Mouse (Mus musculus): Measurements from ENCODE around the gene Sorcs2.

The Sorcs2 gene

GRCm38 (mm10) chr5:36397837-36398282 lies at the start of gene Sorcs2:
Gene Sorcs2 (minus strand): TSS chr5:36398139.
- in situ Hi-C loops (cut with MboI; ENCODE audit: low pct_unique_long_range_greater_than_20kb in 1 of 2, low sequenced_read_pairs in 2 of 2, unreplicated experiment in 1 of 2) = loop anchor here in 1 of 2 experiments (5.0 kb wide), 1 partner anchor 76 kb away; no protein-coding TSS in a partner anchor

- in situ Hi-C loops (cut with MboI; ENCODE audit: low pct_unique_long_range_greater_than_20kb in 1 of 2, low sequenced_read_pairs in 2 of 2, unreplicated experiment in 1 of 2) = no loop called here
These were observed 48.4 kb upstream of the Sorcs2 start for GRCm38 (mm10) chr5:36446166-36446890.

GRCm38 (mm10) chr5:36445028-36445427 lies 47.1 kb upstream of the Sorcs2 start:
- in situ Hi-C loops (cut with MboI; ENCODE audit: low pct_unique_long_range_greater_than_20kb in 1 of 2, low sequenced_read_pairs in 2 of 2, unreplicated experiment in 1 of 2) = no loop called here

- in situ Hi-C loops (cut with MboI; ENCODE audit: low pct_unique_long_range_greater_than_20kb in 1 of 2, low sequenced_read_pairs in 2 of 2, unreplicated experiment in 1 of 2) = no loop called here
These were observed 46.7 kb upstream of the Sorcs2 start for GRCm38 (mm10) chr5:36444611-36445010.

GRCm38 (mm10) chr5:36440741-36441140 lies 42.8 kb upstream of the Sorcs2 start:
- in situ Hi-C loops (cut with MboI; ENCODE audit: low pct_unique_long_range_greater_than_20kb in 1 of 2, low sequenced_read_pairs in 2 of 2, unreplicated experiment in 1 of 2) = no loop called here

- in situ Hi-C loops (cut with MboI; ENCODE audit: low pct_unique_long_range_greater_than_20kb in 1 of 2, low sequenced_read_pairs in 2 of 2, unreplicated experiment in 1 of 2) = no loop called here
These were observed 38.9 kb upstream of the Sorcs2 start for GRCm38 (mm10) chr5:36436858-36437257.

GRCm38 (mm10) chr5:36434398-36434967 lies 36.5 kb upstream of the Sorcs2 start:
- in situ Hi-C loops (cut with MboI; ENCODE audit: low pct_unique_long_range_greater_than_20kb in 1 of 2, low sequenced_read_pairs in 2 of 2, unreplicated experiment in 1 of 2) = no loop called here

GRCm38 (mm10) chr5:36431711-36432110 lies 33.8 kb upstream of the Sorcs2 start:
- in situ Hi-C loops (cut with MboI; ENCODE audit: low pct_unique_long_range_greater_than_20kb in 1 of 2, low sequenced_read_pairs in 2 of 2, unreplicated experiment in 1 of 2) = no loop called here

GRCm38 (mm10) chr5:36429551-36429950 lies 31.6 kb upstream of the Sorcs2 start:
- in situ Hi-C loops (cut with MboI; ENCODE audit: low pct_unique_long_range_greater_than_20kb in 1 of 2, low sequenced_read_pairs in 2 of 2, unreplicated experiment in 1 of 2) = no loop called here

- in situ Hi-C loops (cut with MboI; ENCODE audit: low pct_unique_long_range_greater_than_20kb in 1 of 2, low sequenced_read_pairs in 2 of 2, unreplicated experiment in 1 of 2) = no loop called here
These were observed 29.9 kb upstream of the Sorcs2 start for GRCm38 (mm10) chr5:36427831-36428230.

GRCm38 (mm10) chr5:36426404-36426803 lies 28.5 kb upstream of the Sorcs2 start:
- in situ Hi-C loops (cut with MboI; ENCODE audit: low pct_unique_long_range_greater_than_20kb in 1 of 2, low sequenced_read_pairs in 2 of 2, unreplicated experiment in 1 of 2) = no loop called here

GRCm38 (mm10) chr5:36424676-36425075 lies 26.7 kb upstream of the Sorcs2 start:
- in situ Hi-C loops (cut with MboI; ENCODE audit: low pct_unique_long_range_greater_than_20kb in 1 of 2, low sequenced_read_pairs in 2 of 2, unreplicated experiment in 1 of 2) = loop anchor here (25.0 kb wide), 1 partner anchor 387 kb away; no protein-coding TSS in a partner anchor

GRCm38 (mm10) chr5:36422689-36423088 lies 24.8 kb upstream of the Sorcs2 start:
- in situ Hi-C loops (cut with MboI; ENCODE audit: low pct_unique_long_range_greater_than_20kb in 1 of 2, low sequenced_read_pairs in 2 of 2, unreplicated experiment in 1 of 2) = loop anchor here (25.0 kb wide), 1 partner anchor 385 kb away; no protein-coding TSS in a partner anchor

- in situ Hi-C loops (cut with MboI; ENCODE audit: low pct_unique_long_range_greater_than_20kb in 1 of 2, low sequenced_read_pairs in 2 of 2, unreplicated experiment in 1 of 2) = loop anchor here (25.0 kb wide), 1 partner anchor 383 kb away; no protein-coding TSS in a partner anchor
These were observed 21.9 kb upstream of the Sorcs2 start for GRCm38 (mm10) chr5:36419861-36420260.

GRCm38 (mm10) chr5:36414712-36415331 lies 16.9 kb upstream of the Sorcs2 start:
- in situ Hi-C loops (cut with MboI; ENCODE audit: low pct_unique_long_range_greater_than_20kb in 1 of 2, low sequenced_read_pairs in 2 of 2, unreplicated experiment in 1 of 2) = loop anchor here (25.0 kb wide), 1 partner anchor 378 kb away; no protein-coding TSS in a partner anchor

GRCm38 (mm10) chr5:36398463-36399364 lies 775 bp upstream of the Sorcs2 start:
- in situ Hi-C loops (cut with MboI; ENCODE audit: low pct_unique_long_range_greater_than_20kb in 1 of 2, low sequenced_read_pairs in 2 of 2, unreplicated experiment in 1 of 2) = loop anchor here in 1 of 2 experiments (5.0 kb wide), 1 partner anchor 76 kb away; no protein-coding TSS in a partner anchor

- in situ Hi-C loops (cut with MboI; ENCODE audit: low pct_unique_long_range_greater_than_20kb in 1 of 2, low sequenced_read_pairs in 2 of 2, unreplicated experiment in 1 of 2) = loop anchor here in 1 of 2 experiments (5.0 kb wide), 1 partner anchor 75 kb away; no protein-coding TSS in a partner anchor
These were observed 567 bp downstream of the Sorcs2 start for GRCm38 (mm10) chr5:36397384-36397759.

Data from mouse embryonic stem cell (cell line).